ENCODE assay signal across 25 mouse cellular contexts in genomic region chr2:65334091-65334490, GRCm38 (mm10). TPM values are rescaled to one million over a fixed set of nuclear protein-coding genes. Genes with fewer than 3 reads are reported as not detected.
DNase-seq lines count a peak whose midpoint lies in the region; ATAC-seq and TF ChIP-seq lines count a peak whose summit lies in the region.
"Had no signal": no experiment of that assay in that cellular context is flagged by ENCODE, and none has a peak within 500 bp of the region (broad histone marks: within the 10 kb centered on the region; RNA-seq: fewer than 3 reads in every experiment).

No protein-coding gene starts in this region.

- no peaks in the 10 kb centered on the region for H3K27me3 ChIP-seq in kidney, adult 2 months (replicated peaks; ENCODE audit: control insufficient read depth, insufficient read depth, low read length)
- no peaks in the 10 kb centered on the region for H3K27me3 ChIP-seq in liver, embryonic 11.5 days (replicated peaks; ENCODE audit: control insufficient read depth, insufficient read depth, low read length)
- no peaks in the 10 kb centered on the region for H3K27me3 ChIP-seq in stomach, postnatal 0 days (ENCODE audit: control insufficient read depth, insufficient read depth, low read length)
- H3K27me3 ChIP-seq in midbrain, embryonic 13.5 days, result no peaks in the 10 kb centered on the region
- H3K27me3 ChIP-seq in forebrain, postnatal 0 days (ENCODE audit: insufficient read depth, low read length), result no peaks in the 10 kb centered on the region
- H3K27me3 ChIP-seq: embryonic facial prominence, embryonic 12.5 days; heart, embryonic 15.5 days; kidney, embryonic 15.5 days; limb, embryonic 12.5 days; midbrain, embryonic 15.5 days; neural tube, embryonic 13.5 days had no signal

- 77% methylated on average over 9 of the region's 9 CpGs for WGBS in kidney, adult 2 months
- WGBS in liver, embryonic 11.5 days, result 49% methylated on average over 9 of the region's 9 CpGs
- WGBS in stomach, postnatal 0 days, result 60% methylated on average over 9 of the region's 9 CpGs
- 81% methylated on average over 9 of the region's 9 CpGs for WGBS in midbrain, embryonic 13.5 days
- WGBS in forebrain, postnatal 0 days, result 76% methylated on average over 9 of the region's 9 CpGs

- TF ChIP-seq CTCF in kidney, adult 2 months (conservative IDR thresholded peaks at IDR 0.05; ENCODE audit: insufficient read depth, insufficient read length, low read depth, low read length), result no peak
- TF ChIP-seq CTCF in stomach, postnatal 0 days (IDR thresholded peaks at IDR 0.05; ENCODE audit: low read depth), result no peak
- TF ChIP-seq CTCF in forebrain, postnatal 0 days (IDR thresholded peaks at IDR 0.05; ENCODE audit: low read depth), result no peak

- H3K4me1 ChIP-seq in kidney, adult 2 months (ENCODE audit: control insufficient read depth, insufficient read depth, low read length), result no peaks in the 10 kb centered on the region; the same call in 1 of the 2 replicates
- H3K4me1 ChIP-seq in liver, embryonic 11.5 days (replicated peaks; ENCODE audit: control insufficient read depth, insufficient read depth, low read length), result peaks cover 6% of the 10 kb centered on the region; the same call in 1 of the 2 replicates
- H3K4me1 ChIP-seq in stomach, postnatal 0 days (replicated peaks; ENCODE audit: control insufficient read depth, insufficient read depth), result no peaks in the 10 kb centered on the region
- peaks cover 8% of the 10 kb centered on the region for H3K4me1 ChIP-seq in midbrain, embryonic 13.5 days (replicated peaks)
- H3K4me1 ChIP-seq in forebrain, postnatal 0 days (ENCODE audit: insufficient read depth), result no peaks in the 10 kb centered on the region
- H3K4me1 ChIP-seq: embryonic facial prominence, embryonic 12.5 days had no signal

- DNase-seq in kidney, adult 2 months, result peak; percentile 14
- no peak for DNase-seq in kidney, adult 9 months
- peak; percentile 14 for DNase-seq in adrenal gland, postnatal 14 days
- no peak for DNase-seq in liver, embryonic 11.5 days (ENCODE audit: low spot score)
- DNase-seq in stomach, postnatal 0 days (ENCODE audit: low spot score), result no peak
- DNase-seq in heart, postnatal 10 days, result no peak
- no peak for DNase-seq in forebrain, postnatal 0 days
- DNase-seq: cerebellum, adult 18-20 months; cerebellum, postnatal 14 days; gastrocnemius, postnatal 25 days; layer of hippocampus, adult 9-11 months; retina, postnatal 1 day; right cerebral cortex, postnatal 25 days had no signal

- TF ChIP-seq EP300 in stomach, postnatal 0 days (optimal IDR thresholded peaks at IDR 0.05), result no peak

- intact Hi-C loops in heart, postnatal 10 days (cut with DNase I), result no loop called here

- no peaks in the 10 kb centered on the region for H3K36me3 ChIP-seq in kidney, adult 2 months (ENCODE audit: control insufficient read depth, insufficient read depth, low read length)
- H3K36me3 ChIP-seq in liver, embryonic 11.5 days (ENCODE audit: control insufficient read depth, insufficient read depth, low read length), result no peaks in the 10 kb centered on the region
- no peaks in the 10 kb centered on the region for H3K36me3 ChIP-seq in stomach, postnatal 0 days (ENCODE audit: control insufficient read depth, insufficient read depth, low read length)
- H3K36me3 ChIP-seq in midbrain, embryonic 13.5 days, result no peaks in the 10 kb centered on the region
- H3K36me3 ChIP-seq in forebrain, postnatal 0 days (ENCODE audit: insufficient read depth), result no peaks in the 10 kb centered on the region
- H3K36me3 ChIP-seq: embryonic facial prominence, embryonic 12.5 days; heart, embryonic 15.5 days; kidney, embryonic 15.5 days; limb, embryonic 12.5 days; midbrain, embryonic 15.5 days; neural tube, embryonic 13.5 days had no signal

- peak overlapping the region; percentile 19 for H3K27ac ChIP-seq in kidney, adult 2 months (ENCODE audit: insufficient read depth, low read depth, low read length)
- H3K27ac ChIP-seq in liver, embryonic 11.5 days (ENCODE audit: low read depth, low read length), result no peak overlapping the region
- H3K27ac ChIP-seq in stomach, postnatal 0 days (replicated peaks), result no peak overlapping the region
- H3K27ac ChIP-seq in midbrain, embryonic 13.5 days, result no peak overlapping the region
- H3K27ac ChIP-seq in forebrain, postnatal 0 days (ENCODE audit: low read depth, low read length), result no peak overlapping the region
- H3K27ac ChIP-seq: embryonic facial prominence, embryonic 12.5 days; heart, embryonic 15.5 days; kidney, embryonic 15.5 days; limb, embryonic 12.5 days; midbrain, embryonic 15.5 days; neural tube, embryonic 13.5 days had no signal

- H3K9ac ChIP-seq in liver, embryonic 11.5 days (ENCODE audit: low read depth, low read length), result no peak overlapping the region
- no peak overlapping the region for H3K9ac ChIP-seq in stomach, postnatal 0 days (ENCODE audit: low read length)
- no peak overlapping the region for H3K9ac ChIP-seq in midbrain, embryonic 13.5 days (replicated peaks)
- no peak overlapping the region for H3K9ac ChIP-seq in forebrain, postnatal 0 days
- H3K9ac ChIP-seq: embryonic facial prominence, embryonic 12.5 days; heart, embryonic 15.5 days; kidney, embryonic 15.5 days; limb, embryonic 12.5 days; lung, embryonic 14.5 days; midbrain, embryonic 15.5 days; neural tube, embryonic 13.5 days had no signal

- H3K4me2 ChIP-seq in liver, embryonic 11.5 days, result no peak overlapping the region
- H3K4me2 ChIP-seq in stomach, postnatal 0 days (replicated peaks; ENCODE audit: low read depth), result no peak overlapping the region
- H3K4me2 ChIP-seq in midbrain, embryonic 13.5 days (replicated peaks), result no peak overlapping the region
- H3K4me2 ChIP-seq in forebrain, postnatal 0 days (ENCODE audit: low read depth), result no peak overlapping the region
- H3K4me2 ChIP-seq: embryonic facial prominence, embryonic 12.5 days; heart, embryonic 15.5 days; kidney, embryonic 15.5 days; limb, embryonic 12.5 days; lung, embryonic 14.5 days; midbrain, embryonic 15.5 days; neural tube, embryonic 13.5 days had no signal

- no peak for TF ChIP-seq POLR2A in kidney, adult 2 months (IDR thresholded peaks at IDR 0.05; ENCODE audit: low read depth, low read length)

- H3K9me3 ChIP-seq in liver, embryonic 11.5 days (ENCODE audit: control insufficient read depth, low read length), result no peaks in the 10 kb centered on the region
- no peaks in the 10 kb centered on the region for H3K9me3 ChIP-seq in stomach, postnatal 0 days (ENCODE audit: control insufficient read depth, low read length)
- H3K9me3 ChIP-seq in midbrain, embryonic 13.5 days, result no peaks in the 10 kb centered on the region
- no peaks in the 10 kb centered on the region for H3K9me3 ChIP-seq in forebrain, postnatal 0 days (ENCODE audit: low read length)
- H3K9me3 ChIP-seq: embryonic facial prominence, embryonic 12.5 days; heart, embryonic 15.5 days; kidney, embryonic 15.5 days; limb, embryonic 12.5 days; midbrain, embryonic 15.5 days; neural tube, embryonic 13.5 days had no signal

- H3K4me3 ChIP-seq in kidney, adult 2 months (ENCODE audit: insufficient read depth, low read depth, low read length), result no peak overlapping the region
- H3K4me3 ChIP-seq in liver, embryonic 11.5 days (ENCODE audit: low read depth, low read length), result no peak overlapping the region
- H3K4me3 ChIP-seq in stomach, postnatal 0 days (ENCODE audit: low read depth, low read length), result no peak overlapping the region
- H3K4me3 ChIP-seq in midbrain, embryonic 13.5 days (replicated peaks), result no peak overlapping the region
- no peak overlapping the region for H3K4me3 ChIP-seq in forebrain, postnatal 0 days (ENCODE audit: low read depth, low read length)
- H3K4me3 ChIP-seq: embryonic facial prominence, embryonic 12.5 days; heart, embryonic 15.5 days; kidney, embryonic 15.5 days; limb, embryonic 12.5 days; midbrain, embryonic 15.5 days; neural tube, embryonic 13.5 days had no signal

- ATAC-seq in liver, embryonic 11.5 days (replicated peaks; ENCODE audit: low FRiP score), result peak; percentile 42; the same call in 1 of the 2 replicates
- ATAC-seq in stomach, postnatal 0 days (ENCODE audit: low FRiP score, low TSS enrichment), result peak; percentile 52; the same call in 1 of the 2 replicates
- ATAC-seq in midbrain, embryonic 13.5 days, result no peak
- no peak for ATAC-seq in forebrain, postnatal 0 days
- ATAC-seq: hindbrain, embryonic 16.5 days; intestine, embryonic 16.5 days; midbrain, embryonic 15.5 days had no signal

RNA-seq across cellular contexts. Expression of gene Slc38a11, which starts 29.7 kb away (rescaled TPM):
- 0.80 and 0.83 TPM in 2 replicates for polyA plus RNA-seq in kidney, adult 2 months (2012; rRNA removed)
- 19.6 and 27.8 TPM in 2 replicates for total RNA-seq in adrenal gland, postnatal 14 days (2021)
- 0.23 TPM in 1 of 2 replicates, not detected in the other for polyA plus RNA-seq in liver, embryonic 11.5 days (2014; fragmentation: Nextera tagmentation; extraction: Ambion mirVana)
- polyA plus RNA-seq in stomach, postnatal 0 days (2015; fragmentation: Nextera tagmentation; extraction: Ambion mirVana), result 0.34 and 0.50 TPM in 2 replicates
- total RNA-seq in heart, postnatal 10 days (2021), result 1 to 10 TPM; 1.5 to 2.4 TPM
- polyA plus RNA-seq in midbrain, embryonic 13.5 days (2015; fragmentation: Nextera tagmentation; extraction: Ambion mirVana), result 1.9 and 2.8 TPM in 2 replicates
- total RNA-seq in forebrain, postnatal 0 days (2014; rRNA removed), result 3.2 and 4.1 TPM in 2 replicates
- 0.49 and 0.92 TPM in 2 replicates for polyA plus RNA-seq in forebrain, postnatal 0 days (2015; fragmentation: Nextera tagmentation; extraction: Ambion mirVana)
- total RNA-seq: hematopoietic stem cell, adult 5-6 weeks; megakaryocyte-erythroid progenitor cell, adult 5-6 weeks had no signal
- polyA plus RNA-seq: lung, embryonic 14.5 days had no signal

Comparison
In these comparisons a context has a peak if more than half of its experiments do, and no peak if none do; other contexts are left out.
1. DNase-seq: peak in kidney, adult 2 months (single experiment) and adrenal gland, postnatal 14 days (single experiment); none in kidney, adult 9 months (single experiment), liver, embryonic 11.5 days (single experiment), stomach, postnatal 0 days (single experiment), heart, postnatal 10 days (0 of 2) and forebrain, postnatal 0 days (single experiment).
2. ATAC-seq: peak in liver, embryonic 11.5 days (single experiment) and stomach, postnatal 0 days (single experiment); none in midbrain, embryonic 13.5 days (single experiment) and forebrain, postnatal 0 days (single experiment).